Mouse (Mus musculus): ENCODE results near the gene Vmn1r42. TPM values are rescaled to one million over a fixed set of nuclear protein-coding genes. Genes with fewer than 3 reads are reported as not detected.
"Not testable (repeated sequence)": the region's sequence is repeated elsewhere in the genome, so short reads cannot be mapped to it uniquely, and the experiment has no call there.

The Vmn1r42 gene
- under 1 TPM; 0.09 to 0.41 (median 0.22) TPM for total RNA-seq (2022)

DNA sequence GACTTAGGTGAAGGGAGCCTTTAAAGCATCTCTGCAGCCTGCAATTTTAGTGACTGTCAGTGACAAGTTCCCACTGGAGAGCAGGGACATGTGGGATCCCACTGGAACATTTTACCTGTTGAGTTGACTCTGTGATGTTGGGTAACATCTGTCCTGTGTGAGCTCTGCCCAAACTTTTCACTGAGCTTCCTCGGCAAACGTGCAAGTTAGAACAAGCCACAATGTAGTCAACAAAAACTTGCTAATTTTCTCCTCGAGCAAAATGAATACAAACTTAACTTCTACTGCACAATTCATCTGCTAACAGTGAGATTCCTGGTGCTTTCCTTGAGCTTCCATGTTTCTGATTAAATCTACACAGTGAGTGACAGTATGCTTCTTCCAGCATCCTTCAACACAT is at the start of gene Vmn1r42, which contains the start of gene Vmn1r43:
TSS of gene Vmn1r42 (minus strand) at position 101 of the 400 bp plus-strand sequence.
TSS of gene Vmn1r43 (minus strand) at position 101 of the 400 bp plus-strand sequence.
- not testable (repeated sequence) for DNase-seq (ENCODE audit: low spot score)

- DNase-seq (ENCODE audit: low spot score): no peak
Observed at GRCm38 (mm10) chr6:89883812-89884211, 7.6 kb upstream of the Vmn1r42 start.

DNA sequence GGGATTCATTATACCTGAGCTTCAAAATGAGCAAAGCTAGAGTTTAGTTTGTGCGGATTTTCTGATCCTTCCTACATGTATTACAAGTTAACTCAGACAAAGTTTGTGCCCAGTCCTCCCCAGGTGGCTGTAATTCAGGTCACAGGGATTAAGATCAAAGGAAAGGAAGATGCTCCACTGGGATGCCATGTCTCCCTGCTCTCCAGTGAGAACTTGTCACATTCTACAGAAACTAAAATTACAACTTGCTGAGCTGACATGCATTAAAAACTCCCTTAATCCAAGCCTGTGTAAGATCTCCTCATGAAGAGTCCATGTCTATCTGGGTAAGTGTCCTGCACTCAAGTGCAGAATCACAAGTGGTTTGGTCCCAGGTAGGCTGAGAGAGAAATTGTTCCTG is 7.1 kb upstream of the Vmn1r42 start, which contains the start of gene Vmn1r44:
TSS of gene Vmn1r44 (plus strand) at position 301 of the 400 bp plus-strand sequence.
- no peak for DNase-seq (ENCODE audit: low spot score)

- DNase-seq (ENCODE audit: low spot score): no peak
Observed at GRCm38 (mm10) chr6:89880867-89881266, 4.7 kb upstream of the Vmn1r42 start.

DNA sequence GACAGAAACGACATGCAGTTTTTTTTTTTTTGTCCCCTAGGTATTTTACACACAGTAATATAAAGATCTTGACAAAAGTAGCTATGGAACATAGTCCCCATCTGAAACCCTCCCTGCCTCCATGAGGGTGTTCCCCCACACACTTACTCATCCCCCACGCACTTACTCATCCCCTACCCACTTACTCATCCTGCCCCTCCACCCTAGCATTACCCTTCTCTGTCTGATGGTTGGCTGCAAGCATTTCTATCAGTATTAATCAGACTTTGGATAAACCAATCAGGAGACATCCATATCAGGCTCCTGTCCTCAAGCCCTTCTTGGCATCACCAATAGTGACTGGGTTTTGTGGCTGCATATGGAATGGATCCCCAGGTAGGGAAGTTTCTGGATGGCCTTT is 750 bp upstream of the Vmn1r42 start:
- DNase-seq (ENCODE audit: low spot score): no peak

- no peak for DNase-seq (ENCODE audit: low spot score)
Observed at GRCm38 (mm10) chr6:89867976-89868375, 8.2 kb downstream of the Vmn1r42 start.

DNA sequence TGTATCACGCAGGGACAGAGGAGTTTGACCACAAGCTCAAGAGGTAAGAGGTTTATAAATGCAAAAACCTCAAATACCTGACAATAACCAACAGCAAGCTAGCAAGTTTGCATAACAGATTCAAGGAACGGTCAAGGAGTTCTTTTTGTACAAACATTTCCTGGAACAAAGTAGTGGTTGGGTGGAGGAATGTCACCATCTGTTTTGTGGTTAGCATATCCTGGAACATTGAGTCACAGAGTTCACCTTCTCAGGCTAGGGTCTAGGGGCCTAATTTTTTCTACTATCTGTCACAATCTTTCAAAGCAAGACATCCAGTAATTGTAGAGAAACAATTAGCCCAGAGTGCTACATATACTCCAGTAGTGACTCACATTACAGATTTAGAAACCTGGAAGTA is 8.9 kb downstream of the Vmn1r42 start:
- no peak for DNase-seq (ENCODE audit: low spot score)

DNA sequence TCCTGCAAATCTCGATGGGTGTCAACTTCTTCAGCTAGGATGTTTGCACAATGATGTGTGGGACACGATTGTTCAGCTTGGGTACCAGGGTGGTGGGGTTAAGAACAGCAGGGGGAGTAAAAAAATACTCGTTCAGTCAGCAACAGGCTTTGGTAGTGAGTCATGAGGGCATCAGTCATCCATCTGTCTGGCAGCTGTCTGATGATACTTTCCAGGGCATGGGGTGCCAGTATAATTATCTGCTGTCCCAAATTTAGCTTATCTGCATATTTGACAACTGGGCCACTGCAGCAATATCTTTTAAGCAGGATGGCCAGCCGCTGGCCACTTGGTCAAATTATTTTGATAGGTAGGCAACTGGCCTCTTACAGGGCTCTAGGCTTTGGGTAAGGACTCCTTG is 12.4 kb downstream of the Vmn1r42 start:
- peak; percentile 19 for DNase-seq (ENCODE audit: low spot score)

DNA sequence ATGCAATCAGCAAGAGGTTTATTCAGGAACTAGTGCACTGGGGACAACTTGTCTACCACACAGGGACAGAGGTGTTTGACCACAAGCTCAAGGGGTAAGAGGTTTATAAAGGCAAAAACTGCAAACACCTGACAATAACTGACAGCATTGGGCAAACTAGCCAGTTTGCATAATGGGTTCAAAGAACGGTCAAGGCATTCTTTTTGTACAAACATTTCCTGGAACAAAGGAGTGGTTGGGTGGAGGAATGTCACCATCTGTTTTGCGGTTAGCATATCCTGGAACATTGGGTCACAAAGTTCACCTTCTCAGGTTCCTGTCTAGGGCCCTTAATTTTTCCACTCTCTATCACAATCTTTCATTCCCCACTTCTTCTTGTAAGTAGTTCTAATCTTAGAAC is 16.4 kb downstream of the Vmn1r42 start:
- DNase-seq (ENCODE audit: low spot score): no peak

DNA sequence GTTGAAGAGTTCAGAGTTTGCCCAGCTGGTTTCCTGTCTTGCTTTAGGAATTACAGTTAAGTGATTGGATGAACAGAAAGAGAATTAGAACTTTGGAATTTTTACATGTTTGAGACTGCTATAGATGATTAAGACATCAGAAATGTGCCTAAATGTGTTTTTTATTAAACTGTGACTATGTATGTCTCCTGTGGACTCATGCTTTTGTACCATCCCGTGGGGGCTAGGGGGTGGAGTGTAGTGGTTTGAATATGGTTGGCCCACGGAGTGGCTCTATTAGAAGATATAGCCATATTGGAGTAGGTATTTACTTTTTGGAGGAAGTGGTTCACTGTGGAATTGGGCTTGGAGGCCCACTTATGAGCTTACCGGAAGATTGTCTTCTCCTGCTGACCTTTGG is 18.7 kb downstream of the Vmn1r42 start:
- DNase-seq (ENCODE audit: low spot score): no peak

Other genes starting within 250 kb of the Vmn1r42 start
- gene Txnrd3, start 232.4 kb downstream of the Vmn1r42 start, total RNA-seq (2022): 10 to 100 TPM; 14.6 to 17.0 (median 15.0) TPM
- gene Vmn1r40, start 168.9 kb downstream of the Vmn1r42 start, total RNA-seq (2022): not detected
- not detected for gene Vmn1r41, start 135.6 kb downstream of the Vmn1r42 start, total RNA-seq (2022)
- under 1 TPM in 1 of 4 experiments, not detected in 3; 0.03 TPM for gene Vmn1r43, start within 50 bp of the Vmn1r42 start, total RNA-seq (2022)
- not detected for gene Vmn1r44, start 7.2 kb upstream of the Vmn1r42 start, total RNA-seq (2022)
- gene Vmn1r45, start 64.2 kb upstream of the Vmn1r42 start, total RNA-seq (2022): not detected
- gene Vmn1r46, start 92.9 kb upstream of the Vmn1r42 start, total RNA-seq (2022): not detected
- not detected for gene Vmn1r47, start 139.7 kb upstream of the Vmn1r42 start, total RNA-seq (2022)
- not detected for gene Vmn1r48, start 160.4 kb upstream of the Vmn1r42 start, total RNA-seq (2022)
- not detected for gene Vmn1r49, start 202.1 kb upstream of the Vmn1r42 start, total RNA-seq (2022)
- not detected for gene Vmn1r50, start 225.0 kb upstream of the Vmn1r42 start, total RNA-seq (2022)
- not detected for gene Vmn1r51, start 246.2 kb upstream of the Vmn1r42 start, total RNA-seq (2022)